Mouse (Mus musculus) spleen, postnatal 10 days (tissue): ENCODE data around the gene Mrpl38.

Experiments used
- DNase-seq, 2 experiments: peaks; one replicate each; pipeline ENCODE4 v3.0.0; 2021 to 2022; ENCODE audit warnings: low spot score in 2 of 2

The Mrpl38 gene

DNA sequence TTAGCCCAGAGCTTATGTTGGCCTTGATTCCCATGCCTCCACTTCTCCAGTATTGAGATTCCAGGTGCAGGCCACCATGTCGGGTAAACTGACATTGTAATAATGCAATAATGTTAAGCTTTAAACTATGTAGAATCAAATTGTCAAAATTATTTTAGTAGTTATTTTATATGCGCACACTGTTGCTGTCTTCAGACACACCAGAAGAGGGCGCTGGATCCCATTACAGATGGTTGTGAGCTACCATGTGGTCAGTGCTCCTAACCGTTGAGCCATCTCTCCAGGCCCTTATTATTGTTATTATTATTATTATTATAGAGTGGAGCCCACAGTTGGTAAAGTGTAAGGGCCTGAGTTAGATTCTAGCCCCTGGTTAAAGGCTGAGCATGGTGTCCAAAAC, 27.6 kb downstream of the Mrpl38 start:
- DNase-seq, result no peak

DNA sequence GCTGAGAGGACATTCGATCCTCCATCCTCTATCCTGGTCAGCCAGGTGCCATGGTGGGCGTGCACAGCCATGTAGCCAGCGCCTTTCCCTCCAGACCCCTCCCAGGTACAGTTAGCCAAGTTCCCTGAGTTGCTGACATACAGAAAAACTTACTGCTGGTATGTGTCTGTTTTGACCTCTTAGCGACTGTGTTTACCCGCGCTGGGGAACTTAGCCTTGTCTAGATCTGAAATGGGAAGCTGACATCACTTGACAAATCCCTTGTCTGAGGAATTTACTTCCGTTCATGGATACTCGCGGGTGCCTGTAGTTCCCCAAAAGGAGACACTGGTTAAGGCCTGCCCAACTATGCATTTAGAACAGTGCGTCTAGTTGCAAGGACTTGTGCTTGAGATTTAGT, 28.1 kb downstream of the Mrpl38 start:
- no peak for DNase-seq

DNA sequence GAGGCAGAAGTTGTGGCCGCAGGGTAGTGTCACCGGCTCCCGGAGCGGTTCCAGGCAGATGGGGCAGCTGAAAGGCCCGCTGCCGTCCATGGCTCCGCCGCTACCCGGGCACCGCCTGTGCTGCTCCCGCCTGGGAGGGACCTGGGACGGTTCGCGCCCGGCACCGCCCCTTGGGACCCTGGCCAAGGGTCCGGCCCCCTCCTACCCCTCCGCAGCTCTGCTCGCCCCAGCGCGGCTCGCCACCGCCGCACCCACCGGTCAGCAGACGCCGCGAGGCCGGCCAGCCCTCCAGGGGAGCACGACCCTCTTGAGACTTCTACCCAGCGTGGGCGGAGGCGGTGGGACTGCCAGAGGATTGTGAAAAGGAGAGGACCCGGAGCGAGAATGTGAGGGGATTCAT, 28.5 kb downstream of the Mrpl38 start:
- DNase-seq, result peak in 1 of 2 experiments; percentile 52

DNA sequence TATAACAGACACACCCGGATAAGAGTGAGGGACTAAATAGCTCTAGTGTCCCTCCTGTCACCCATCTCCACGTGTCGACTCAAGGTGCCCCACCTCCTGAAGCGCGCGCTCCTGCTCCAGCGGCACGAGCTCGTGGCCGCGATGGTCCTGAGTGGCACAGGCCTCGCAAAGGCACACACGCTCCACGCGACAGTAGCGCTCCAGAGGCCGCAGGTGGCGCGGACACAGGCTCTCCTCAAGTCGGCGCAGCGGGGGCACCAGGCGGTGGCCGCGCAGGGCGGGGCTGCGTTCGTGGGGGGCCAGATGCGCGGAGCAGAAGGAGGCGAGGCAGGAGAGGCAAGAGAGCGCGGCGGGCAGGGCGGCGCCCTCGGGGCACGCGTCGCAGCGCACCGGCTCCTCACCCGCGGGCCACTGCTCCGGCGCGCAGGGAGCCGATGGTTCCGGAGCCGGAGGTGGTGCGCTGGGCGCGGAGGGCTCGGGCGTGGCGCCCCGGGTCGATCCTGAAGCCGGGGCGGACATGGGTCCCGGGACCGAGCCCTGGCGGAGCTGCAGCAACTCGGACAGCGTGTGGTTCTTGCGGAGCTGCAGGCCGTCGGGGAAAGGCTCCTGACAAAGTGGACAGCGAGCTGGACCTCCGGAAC, 29.1 kb downstream of the Mrpl38 start:
- DNase-seq, result peak in 1 of 2 experiments; percentile 45

DNA sequence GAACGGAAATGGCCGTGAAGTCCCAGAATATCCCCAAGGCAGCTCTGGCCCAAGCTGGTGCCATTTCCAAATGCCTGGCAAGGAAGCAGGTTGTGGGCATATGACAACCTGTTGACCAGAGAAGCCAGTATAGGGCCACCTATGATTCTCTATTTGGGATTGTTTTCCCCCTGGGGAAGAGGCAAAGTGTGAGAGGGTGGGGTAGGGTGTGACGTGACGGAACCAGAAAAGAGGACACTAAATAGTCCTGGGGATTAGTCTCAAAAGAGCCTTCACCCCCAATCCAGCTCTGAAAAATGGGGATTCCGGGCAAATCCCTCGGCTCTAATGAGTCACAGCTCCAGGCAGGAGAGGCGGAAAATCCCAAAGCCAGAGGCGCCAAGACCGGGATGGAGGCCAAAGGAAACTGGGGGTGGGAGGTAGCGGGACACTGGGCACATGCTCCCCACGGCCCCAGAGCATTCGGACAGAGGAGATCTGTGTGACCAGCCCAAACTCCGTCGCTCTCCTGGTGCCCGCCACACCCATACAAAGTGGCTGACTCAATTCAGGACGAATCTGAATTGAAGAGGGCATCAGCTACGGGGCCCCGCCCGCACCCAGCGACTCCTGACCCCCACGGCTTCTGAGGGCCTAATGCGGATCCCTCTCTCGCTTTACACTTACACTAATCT, 30.1 kb downstream of the Mrpl38 start:
- DNase-seq, result no peak

DNA sequence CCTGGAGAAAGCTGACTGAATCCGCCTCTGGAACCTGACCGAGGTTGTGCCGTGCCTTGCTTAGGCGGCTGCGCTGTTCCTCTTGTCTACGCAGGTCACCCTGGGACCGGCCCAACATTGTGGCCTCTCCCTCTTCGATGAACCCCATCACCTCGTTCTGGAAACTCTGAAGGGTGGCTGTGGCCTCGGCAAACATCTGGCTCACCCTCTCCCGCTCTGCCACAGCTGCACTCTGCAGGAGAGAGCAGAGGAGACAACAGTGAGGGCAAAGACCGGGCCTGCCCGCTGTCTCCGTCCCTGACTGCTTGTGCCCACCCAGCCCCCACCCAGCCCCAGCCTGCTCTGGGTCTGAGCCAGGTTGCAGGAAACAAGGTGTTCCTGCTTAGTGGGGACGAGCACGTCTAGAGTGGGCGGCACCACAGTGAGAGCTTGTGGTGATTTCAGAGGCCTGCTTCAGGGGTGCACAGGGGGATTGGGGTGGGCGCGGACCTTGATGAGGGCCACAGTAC, 30.8 kb downstream of the Mrpl38 start:
- no peak for DNase-seq

DNA sequence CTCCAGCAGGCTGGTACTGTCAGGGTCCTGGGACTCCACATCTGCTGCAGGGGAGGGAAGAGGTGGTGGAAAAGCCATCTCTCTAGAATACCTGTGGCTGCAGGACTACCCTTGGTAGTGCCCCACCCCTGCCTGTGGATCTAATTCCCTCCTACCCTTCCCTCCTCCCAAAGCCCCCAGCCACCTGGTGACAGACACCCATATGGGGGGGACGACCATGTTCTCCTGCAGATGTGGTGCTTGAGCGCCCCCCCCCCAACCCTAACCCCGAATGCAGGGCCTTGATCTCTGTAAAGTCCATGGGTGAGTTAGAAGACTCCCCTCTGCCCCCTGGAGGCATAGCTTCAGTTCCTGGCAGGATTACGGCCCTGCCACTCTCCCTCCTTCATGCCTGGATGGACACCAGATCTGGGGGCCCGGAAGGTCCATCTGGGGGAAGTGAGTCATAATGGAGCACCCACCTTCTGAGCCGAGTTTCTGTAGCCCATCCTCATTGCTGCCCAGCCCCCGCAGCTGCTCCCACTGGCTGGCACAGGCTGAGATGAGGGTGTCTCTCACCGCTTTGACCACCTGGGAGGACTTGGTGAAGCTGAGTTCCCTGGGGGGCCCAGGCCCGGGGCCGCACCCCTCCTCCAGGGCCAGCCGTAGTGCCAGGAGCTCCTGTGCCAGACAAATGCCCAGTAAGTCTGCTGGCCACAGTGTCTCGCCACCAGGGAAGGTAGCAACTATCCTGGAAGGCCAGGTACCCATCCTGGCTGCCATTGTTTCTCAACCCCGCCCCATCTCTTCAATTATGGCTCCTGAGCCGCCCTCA, 31.5 kb downstream of the Mrpl38 start:
- DNase-seq, result peak in 1 of 2 experiments; percentile 26

DNA sequence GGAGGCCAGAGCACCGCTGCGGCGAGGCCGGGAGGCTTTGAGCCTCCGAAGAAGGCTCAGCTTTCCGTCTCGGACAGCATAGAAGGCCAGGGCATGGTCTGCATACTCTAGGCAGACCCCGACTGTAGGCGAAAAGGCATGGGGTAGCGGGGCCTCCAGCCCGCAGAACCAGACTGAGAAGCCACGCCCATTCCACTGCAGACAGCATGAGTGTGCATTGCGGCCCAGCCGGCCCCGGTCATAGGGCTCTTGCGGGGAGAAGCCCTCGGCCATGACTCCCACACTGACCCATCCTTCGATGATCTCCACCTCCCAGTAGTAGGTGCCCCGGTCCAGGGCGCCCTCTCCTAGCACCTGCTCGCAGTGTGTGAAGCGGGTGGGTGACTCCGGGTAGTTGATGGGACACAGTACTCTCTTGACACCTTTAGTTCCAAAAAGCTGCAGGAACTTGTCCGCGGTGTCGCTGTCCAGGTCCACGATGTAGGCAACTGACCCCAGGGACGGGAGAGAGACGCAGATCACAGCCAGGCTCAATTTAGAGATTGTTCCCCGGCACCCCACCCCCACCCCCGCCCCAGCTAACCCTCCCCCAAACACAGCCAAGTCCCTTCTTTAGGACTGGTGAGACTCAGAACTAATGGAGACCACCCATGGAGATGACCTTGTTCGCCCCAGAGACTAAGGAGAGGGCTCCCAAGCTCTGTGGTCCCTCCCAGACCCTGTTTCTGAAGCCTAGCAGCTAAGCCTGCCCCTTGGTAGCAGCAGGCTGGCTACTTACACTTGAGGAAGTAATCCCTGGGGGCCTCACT, 32.3 kb downstream of the Mrpl38 start:
- DNase-seq, result peak in 1 of 2 experiments; percentile 28

DNA sequence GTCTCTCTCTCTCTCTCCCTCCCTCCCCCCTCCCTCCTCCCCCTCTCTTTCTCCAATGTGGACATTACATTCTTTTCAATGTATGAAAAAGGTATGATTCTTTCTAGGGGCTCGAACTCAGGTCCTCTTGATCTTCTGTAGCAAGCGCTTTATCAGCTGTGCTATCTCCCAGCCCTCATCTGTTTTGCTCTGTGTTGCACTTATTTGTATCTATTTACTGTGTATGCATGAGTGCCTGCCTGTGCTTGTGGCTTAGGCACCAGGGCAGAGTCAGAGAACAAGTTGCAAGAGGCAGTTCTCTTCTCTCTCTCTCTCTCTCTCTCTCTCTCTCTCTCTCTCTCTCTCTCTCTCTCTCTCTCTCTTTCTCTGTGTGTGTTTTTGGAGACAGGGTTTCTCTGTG, 33.6 kb downstream of the Mrpl38 start:
- no peak for DNase-seq

DNA sequence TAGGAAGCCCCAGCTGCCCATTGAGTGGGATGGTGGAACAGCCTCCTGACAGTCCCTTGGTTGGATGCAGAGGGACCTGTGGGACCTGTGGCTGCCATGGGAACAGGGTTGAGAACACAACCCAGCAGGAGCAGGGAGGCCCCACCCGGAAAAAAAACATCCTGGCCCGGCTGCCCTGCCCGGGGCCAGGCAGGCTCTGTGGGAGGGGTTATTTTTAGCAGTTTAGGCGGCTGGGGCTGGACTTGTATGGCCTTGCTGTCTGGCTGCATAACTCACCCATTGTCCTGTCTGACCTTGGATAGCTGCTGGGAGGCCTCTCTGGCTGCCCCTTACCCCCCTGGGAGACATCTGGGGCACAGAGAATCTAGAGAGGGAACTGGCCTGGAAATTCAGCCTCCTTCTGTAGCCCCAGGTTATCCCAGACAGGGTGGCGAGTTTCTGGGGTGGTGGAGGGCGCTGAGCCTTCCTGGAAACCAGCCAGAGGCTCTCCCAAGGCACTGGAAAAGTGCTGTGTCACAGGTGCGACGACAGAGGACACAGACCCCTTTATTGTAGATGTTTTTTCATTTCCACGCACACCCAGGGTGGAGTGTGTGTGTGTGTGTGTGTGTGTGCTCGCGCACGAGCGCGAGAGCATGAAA, 34.5 kb downstream of the Mrpl38 start:
- no peak for DNase-seq

DNA sequence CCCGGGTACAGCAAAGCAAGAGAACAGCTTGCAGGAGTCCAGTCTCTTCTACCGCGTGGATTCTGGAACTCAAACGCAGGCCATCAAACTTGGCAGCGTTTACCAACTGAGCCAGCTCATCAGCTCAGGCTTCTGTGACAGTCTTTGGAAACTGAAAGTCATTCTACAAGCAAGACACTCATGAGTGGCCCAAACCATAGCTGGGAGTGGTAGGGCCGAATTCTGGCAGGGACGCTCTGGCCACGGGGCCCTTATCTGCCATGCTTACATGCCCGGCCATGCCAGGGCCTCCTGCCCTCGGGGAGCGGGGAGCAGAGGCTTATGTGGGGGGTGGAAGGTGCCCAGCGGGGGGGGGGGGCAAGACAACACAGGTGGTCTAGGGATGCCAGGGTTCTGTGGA, 35.1 kb downstream of the Mrpl38 start:
- no peak for DNase-seq

DNA sequence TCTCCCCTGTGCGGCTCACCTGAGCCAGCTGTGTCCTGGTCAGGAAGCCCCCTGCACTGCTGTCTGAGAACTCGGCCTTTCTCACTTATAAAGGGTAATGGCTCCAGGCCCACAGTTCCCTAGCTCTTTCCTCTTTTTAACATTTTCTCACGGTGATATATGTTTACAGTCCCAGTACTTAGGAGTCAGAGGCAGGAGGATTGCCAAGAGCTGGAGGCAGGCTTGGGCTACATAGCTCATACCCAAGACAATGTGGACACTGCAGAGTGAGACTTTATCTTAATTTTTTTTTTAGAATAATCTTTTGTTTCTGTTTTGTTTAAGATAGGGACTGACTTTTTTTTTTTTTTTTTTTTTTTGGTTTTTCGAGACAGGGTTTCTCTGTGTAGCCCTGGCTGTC, 36.2 kb downstream of the Mrpl38 start:
- DNase-seq, result no peak

DNA sequence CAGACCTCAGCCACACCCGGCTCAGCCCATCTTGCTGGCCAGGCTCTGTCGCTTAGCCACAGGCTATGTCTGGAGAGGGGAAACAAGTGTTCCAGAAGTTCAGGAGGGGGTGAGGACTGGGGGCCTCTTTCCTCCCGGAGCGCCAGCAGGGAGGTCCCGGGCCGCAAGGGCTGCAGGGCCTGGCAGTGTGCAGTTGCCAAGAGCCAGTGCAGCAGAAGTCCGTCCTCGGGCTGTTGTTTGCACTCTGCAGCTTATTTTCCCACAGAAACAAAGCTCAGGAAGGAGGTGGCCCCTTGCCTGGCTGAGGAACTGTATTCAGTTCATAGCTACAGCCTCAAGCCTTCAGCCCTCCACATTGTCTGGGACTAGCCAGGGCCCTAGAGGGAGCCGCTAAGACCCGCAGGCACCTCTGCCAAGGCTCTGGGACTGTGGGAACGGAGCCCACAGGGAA, 36.7 kb downstream of the Mrpl38 start:
- DNase-seq, result no peak

DNA sequence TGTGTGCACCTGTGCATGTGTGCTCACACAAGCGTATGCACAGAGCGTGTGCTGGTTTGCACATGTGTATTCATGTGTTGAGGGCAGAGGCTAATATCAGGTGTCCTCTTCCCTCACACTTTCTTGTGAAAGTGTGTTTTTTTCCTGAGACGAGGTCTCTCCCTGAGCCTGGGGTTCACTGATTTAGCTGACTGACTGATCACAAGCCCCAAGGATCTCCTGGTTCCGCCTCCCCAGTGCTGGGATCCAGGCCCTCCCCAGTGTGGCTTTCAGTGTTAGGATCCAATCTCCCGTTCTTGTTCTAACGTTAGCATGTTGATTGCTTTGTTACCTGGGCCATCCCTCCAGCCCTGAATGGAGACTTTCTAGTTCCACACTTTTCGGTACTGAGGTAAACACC, 37.8 kb downstream of the Mrpl38 start:
- DNase-seq, result no peak

DNA sequence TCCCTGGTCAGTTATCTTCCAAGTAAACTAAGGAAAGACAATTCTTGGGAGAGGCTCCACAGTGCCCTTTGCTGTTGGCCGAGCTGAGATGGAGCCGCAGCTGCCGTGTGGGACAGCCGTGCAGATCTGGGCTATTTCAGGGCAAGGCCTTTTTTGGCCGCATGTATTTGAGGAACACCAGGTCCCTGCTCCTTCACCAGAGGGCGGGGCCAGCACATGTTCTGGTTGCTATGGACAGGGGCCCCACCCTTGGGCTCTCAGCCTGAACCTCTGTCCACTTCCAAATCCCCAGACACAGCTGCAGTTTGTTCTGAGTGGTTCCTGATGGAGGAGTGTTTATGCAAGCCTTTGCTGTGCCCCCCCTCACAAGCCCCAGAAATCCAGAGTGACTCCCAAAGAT, 38.3 kb downstream of the Mrpl38 start:
- DNase-seq, result no peak

DNA sequence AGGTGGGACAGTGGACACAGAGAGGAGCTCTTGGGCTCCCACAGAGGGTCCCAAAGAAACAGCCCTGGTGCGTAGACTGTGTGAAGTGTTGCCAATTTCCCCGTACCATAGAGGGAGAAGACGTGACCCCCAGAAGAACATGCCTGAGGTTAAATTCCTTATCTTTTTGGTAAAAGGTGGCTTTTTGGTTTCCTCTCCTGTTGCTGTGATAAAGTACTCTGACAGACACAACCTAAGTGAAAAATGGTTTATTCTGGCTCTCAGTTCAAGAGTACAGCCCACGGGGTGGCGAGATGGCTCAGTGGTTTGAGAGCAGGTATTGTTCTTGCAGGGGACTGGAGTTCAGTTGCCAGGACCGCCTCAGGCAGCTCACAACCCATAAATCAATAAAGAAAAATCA, 39.2 kb downstream of the Mrpl38 start:
- DNase-seq, result no peak

DNA sequence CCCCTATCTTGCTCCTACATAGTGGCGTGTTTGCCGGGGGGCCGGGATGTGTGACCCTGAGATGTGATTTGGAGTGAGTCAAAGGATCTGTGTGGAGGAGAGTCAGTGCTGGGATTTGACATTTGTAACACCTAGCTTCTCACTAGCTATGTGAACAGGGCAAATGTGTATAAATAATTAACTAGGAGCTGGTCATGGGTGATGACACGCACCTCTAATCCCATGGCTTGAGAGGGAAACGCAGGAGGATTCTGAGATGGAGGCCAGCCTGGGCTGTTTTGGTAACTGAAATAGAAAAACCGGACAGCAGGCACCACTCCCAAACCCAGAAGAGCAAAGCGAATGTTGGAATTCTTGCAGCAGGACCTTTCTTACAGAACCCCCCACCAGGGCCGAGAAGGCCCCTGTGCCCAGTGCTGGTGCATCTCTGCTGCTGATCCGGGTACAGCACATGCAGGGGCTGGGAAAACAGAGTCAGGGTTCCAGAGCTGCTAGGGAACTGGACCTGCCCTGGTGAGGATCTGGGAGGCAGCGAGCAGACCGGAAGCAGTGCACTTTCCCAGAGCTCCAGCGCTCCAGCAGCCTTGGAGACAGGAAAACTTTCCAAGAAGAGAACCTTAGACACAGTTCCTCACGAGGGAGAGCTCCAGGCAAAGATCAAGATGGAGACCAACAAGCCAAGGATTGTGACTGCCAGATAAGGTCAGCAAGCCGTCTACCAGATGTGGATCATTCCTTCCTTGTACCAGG, 39.8 kb downstream of the Mrpl38 start:
- DNase-seq, result no peak

DNA sequence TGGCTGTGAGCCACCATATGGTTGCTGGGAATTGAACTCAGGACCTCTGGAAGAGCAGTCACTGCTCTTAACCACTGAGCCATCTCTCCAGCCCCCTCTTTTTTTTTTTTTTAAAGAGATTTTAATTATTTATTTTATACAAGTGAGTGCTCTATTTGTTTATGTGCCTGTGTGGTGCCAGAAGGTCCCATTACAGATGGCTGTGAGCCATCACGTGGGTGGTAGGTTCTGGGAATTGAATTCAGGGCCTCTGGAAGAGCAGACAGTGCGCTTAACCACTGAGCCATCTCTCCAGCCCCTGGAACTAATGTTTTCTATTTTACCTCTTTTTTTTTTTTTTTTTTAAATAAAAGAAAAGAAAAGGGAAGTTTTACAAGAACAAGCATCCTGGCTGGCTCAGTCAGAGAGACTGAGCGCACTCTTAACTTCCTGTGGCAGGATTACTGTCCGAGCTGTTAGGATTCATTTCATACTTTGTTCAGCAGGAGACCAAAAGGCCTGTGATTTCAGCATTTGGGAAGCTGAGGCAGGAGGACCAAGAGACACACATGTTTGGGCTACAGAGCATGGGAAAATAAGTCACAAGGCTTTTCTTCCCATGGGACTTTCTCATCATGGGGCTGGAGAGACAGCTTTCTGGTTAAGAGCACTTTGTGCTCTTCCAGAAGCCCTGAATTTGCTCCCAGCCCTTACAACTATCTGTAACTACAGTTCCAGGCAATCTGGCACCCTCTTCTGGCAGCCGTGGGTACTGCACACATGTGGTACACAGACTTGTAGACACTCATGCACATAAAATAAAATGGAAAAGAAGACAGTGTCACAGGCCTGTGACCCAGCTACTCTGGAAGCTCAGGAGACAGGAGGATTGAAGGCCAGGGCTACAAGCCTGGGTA, 42.2 kb downstream of the Mrpl38 start:
- peak in 1 of 2 experiments; percentile 78 for DNase-seq

DNA sequence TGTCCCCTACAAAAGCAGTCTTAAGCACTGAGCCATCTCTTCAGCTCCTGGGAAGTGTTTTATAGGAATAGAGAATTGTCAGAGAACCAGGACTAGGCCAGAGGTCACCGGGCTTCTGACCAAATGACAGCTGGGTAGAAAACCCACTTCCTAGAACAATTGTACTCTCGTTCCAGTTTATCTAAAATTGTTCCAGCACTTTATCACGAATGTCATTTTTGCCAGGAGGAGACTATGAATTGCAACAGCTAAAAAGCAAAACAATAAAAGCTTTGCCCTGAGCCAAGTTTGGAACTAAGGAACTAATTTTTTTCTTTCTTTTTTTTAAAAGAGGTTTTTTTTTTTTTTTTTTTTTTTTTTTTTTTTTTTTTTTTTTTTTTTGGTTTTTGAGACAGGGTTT, 43.1 kb downstream of the Mrpl38 start:
- no peak for DNase-seq
